In the genomic region with DNA sequence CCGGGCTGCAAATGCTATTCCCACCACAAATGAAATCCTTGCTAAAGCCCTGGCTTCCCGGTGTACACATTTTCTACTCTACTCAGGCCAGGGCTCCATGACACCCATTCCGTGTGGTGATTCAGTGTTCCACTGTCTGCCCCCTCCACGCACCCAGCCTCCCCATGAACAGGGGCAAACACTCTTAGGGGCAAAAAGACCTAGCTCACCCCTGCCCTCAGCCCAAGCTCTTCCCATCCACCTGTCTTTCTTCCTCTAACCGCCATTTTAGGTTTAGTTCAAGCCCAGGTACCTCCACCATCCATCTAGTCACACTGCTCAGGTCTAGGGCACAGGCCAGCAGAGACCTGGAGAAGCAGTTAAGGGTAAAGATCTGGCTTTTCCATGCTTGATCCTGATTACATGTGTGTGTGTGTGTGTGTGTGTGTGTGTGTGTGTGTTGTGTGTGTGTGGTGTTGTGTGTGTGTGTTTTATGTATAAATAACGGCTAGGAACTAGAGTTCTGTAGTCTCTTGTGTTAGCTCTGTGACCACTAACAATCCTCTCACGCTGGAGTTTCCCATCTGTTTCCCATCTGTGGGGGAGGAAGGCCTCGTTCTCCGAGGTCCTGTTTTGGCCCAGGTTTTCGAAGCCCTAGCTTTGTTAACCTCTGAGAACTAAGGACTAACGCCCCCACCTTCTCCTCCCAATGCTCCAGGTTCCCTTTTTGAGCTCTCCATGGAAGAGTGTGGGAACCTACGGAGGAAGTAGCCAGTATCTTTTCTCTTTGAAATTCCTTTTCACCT, we compare ENCODE assay signal across 8 mouse cellular contexts. TPM values are rescaled to one million over a fixed set of nuclear protein-coding genes. Genes with fewer than 3 reads are reported as not detected.
DNase-seq lines count a peak whose midpoint lies in the region; ATAC-seq and TF ChIP-seq lines count a peak whose summit lies in the region.

No protein-coding gene starts in this region.

- no peak for TF ChIP-seq POLR2A in kidney, adult 2 months (IDR thresholded peaks at IDR 0.05; ENCODE audit: low read depth, low read length)
- no peak for TF ChIP-seq POLR2A in limb, embryonic 14.5 days (IDR thresholded peaks at IDR 0.05; ENCODE audit: borderline replicate concordance, extremely low read depth, insufficient read depth, insufficient read length)

- H3K4me2 ChIP-seq in forebrain, embryonic 13.5 days = peak overlapping the region; percentile 66
- H3K4me2 ChIP-seq in limb, embryonic 14.5 days (replicated peaks; ENCODE audit: low read depth, low read length, severe bottlenecking) = peak overlapping the region; percentile 58
- H3K4me2 ChIP-seq in neural tube, embryonic 15.5 days = peak overlapping the region; percentile 79

- peak overlapping the region; percentile 79 for H3K27ac ChIP-seq in kidney, adult 2 months (ENCODE audit: insufficient read depth, low read depth, low read length)
- H3K27ac ChIP-seq in forebrain, embryonic 13.5 days = peak overlapping the region; percentile 83; the same call in 1 of the 2 replicates
- peak overlapping the region; percentile 94 for H3K27ac ChIP-seq in limb, embryonic 14.5 days (replicated peaks; ENCODE audit: low read depth, low read length)
- H3K27ac ChIP-seq in neural tube, embryonic 15.5 days (replicated peaks) = peak overlapping the region; percentile 94; the same call in 1 of the 2 replicates

- no peaks in the 10 kb centered on the region for H3K36me3 ChIP-seq in kidney, adult 2 months (ENCODE audit: control insufficient read depth, insufficient read depth, low read length)
- peaks cover 40% of the 10 kb centered on the region for H3K36me3 ChIP-seq in forebrain, embryonic 13.5 days (ENCODE audit: poor library complexity, severe bottlenecking)
- H3K36me3 ChIP-seq in limb, embryonic 14.5 days (ENCODE audit: control insufficient read depth, insufficient read depth, low read length) = peaks cover 36% of the 10 kb centered on the region
- H3K36me3 ChIP-seq in neural tube, embryonic 15.5 days = peaks cover 34% of the 10 kb centered on the region

- TF ChIP-seq CTCF in kidney, adult 2 months (conservative IDR thresholded peaks at IDR 0.05; ENCODE audit: insufficient read depth, insufficient read length, low read depth, low read length) = no peak

- no peaks in the 10 kb centered on the region for H3K27me3 ChIP-seq in kidney, adult 2 months (replicated peaks; ENCODE audit: control insufficient read depth, insufficient read depth, low read length)
- no peaks in the 10 kb centered on the region for H3K27me3 ChIP-seq in forebrain, embryonic 13.5 days
- no peaks in the 10 kb centered on the region for H3K27me3 ChIP-seq in limb, embryonic 14.5 days (ENCODE audit: control insufficient read depth, insufficient read depth, low read length)
- no peaks in the 10 kb centered on the region for H3K27me3 ChIP-seq in neural tube, embryonic 15.5 days (replicated peaks)

- no peaks in the 10 kb centered on the region for H3K9me3 ChIP-seq in forebrain, embryonic 13.5 days (replicated peaks)
- no peaks in the 10 kb centered on the region for H3K9me3 ChIP-seq in limb, embryonic 14.5 days (ENCODE audit: control insufficient read depth, low read length)
- H3K9me3 ChIP-seq in neural tube, embryonic 15.5 days (replicated peaks) = no peaks in the 10 kb centered on the region

- peak overlapping the region; percentile 84 for H3K4me3 ChIP-seq in kidney, adult 2 months (ENCODE audit: insufficient read depth, low read depth, low read length)
- H3K4me3 ChIP-seq in forebrain, embryonic 13.5 days = peak overlapping the region; percentile 81
- peak overlapping the region; percentile 66 for H3K4me3 ChIP-seq in limb, embryonic 14.5 days (replicated peaks; ENCODE audit: low read length)
- H3K4me3 ChIP-seq in neural tube, embryonic 15.5 days (replicated peaks) = peak overlapping the region; percentile 85

- WGBS in kidney, adult 2 months = 44% methylated on average over 12 of the region's 12 CpGs
- 44% methylated on average over 12 of the region's 12 CpGs for WGBS in forebrain, embryonic 13.5 days
- WGBS in limb, embryonic 14.5 days = 37% methylated on average over 12 of the region's 12 CpGs
- WGBS in neural tube, embryonic 15.5 days = 46% methylated on average over 12 of the region's 12 CpGs

- DNase-seq in kidney, adult 2 months = peak; percentile 14
- DNase-seq in kidney, adult 18-20 months = no peak
- DNase-seq in MN1 (ENCODE audit: low spot score) = peak; percentile 26
- peak; percentile 50 for DNase-seq in limb, embryonic 14.5 days (ENCODE audit: low spot score)
- no peak for DNase-seq in gastrocnemius, adult 8-10 months (ENCODE audit: low spot score in 2 of 2)

- H3K9ac ChIP-seq in forebrain, embryonic 13.5 days = peak overlapping the region; percentile 96
- H3K9ac ChIP-seq in limb, embryonic 14.5 days (ENCODE audit: low read depth, low read length, severe bottlenecking) = peak overlapping the region; percentile 89
- H3K9ac ChIP-seq in neural tube, embryonic 15.5 days (replicated peaks) = peak overlapping the region; percentile 98

- no peak for ATAC-seq in forebrain, embryonic 13.5 days
- ATAC-seq in limb, embryonic 14.5 days (ENCODE audit: low FRiP score, low read depth) = no peak
- no peak; the same call in 1 of the 2 replicates for ATAC-seq in neural tube, embryonic 15.5 days (ENCODE audit: low FRiP score)
- ATAC-seq in erythroid progenitor cell, adult 5-6 weeks (replicated peaks; ENCODE audit: low FRiP score, poor library complexity, severe bottlenecking) = no peak

- H3K4me1 ChIP-seq in kidney, adult 2 months (ENCODE audit: control insufficient read depth, insufficient read depth, low read length) = no peaks in the 10 kb centered on the region
- H3K4me1 ChIP-seq in forebrain, embryonic 13.5 days = peaks cover 19% of the 10 kb centered on the region
- H3K4me1 ChIP-seq in limb, embryonic 14.5 days (ENCODE audit: control insufficient read depth, insufficient read depth, low read length) = peaks cover 6% of the 10 kb centered on the region; the same call in 1 of the 2 replicates
- peaks cover 24% of the 10 kb centered on the region for H3K4me1 ChIP-seq in neural tube, embryonic 15.5 days

RNA-seq across cellular contexts. Expression of gene Adprh, which starts 0.9 kb away (rescaled TPM):
- 20.4 and 20.9 TPM in 2 replicates for polyA plus RNA-seq in kidney, adult 2 months (2012; rRNA removed)
- 145 and 153 TPM in 2 replicates for polyA plus RNA-seq in forebrain, embryonic 13.5 days (2015; fragmentation: Nextera tagmentation; extraction: Ambion mirVana)
- polyA plus RNA-seq in limb, embryonic 14.5 days (2012; rRNA removed) = 69.5 and 70.1 TPM in 2 replicates
- 106 and 114 TPM in 2 replicates for polyA plus RNA-seq in limb, embryonic 14.5 days (2014; fragmentation: Nextera tagmentation; extraction: Ambion mirVana)
- 142 and 153 TPM in 2 replicates for polyA plus RNA-seq in neural tube, embryonic 15.5 days (2015; fragmentation: Nextera tagmentation; extraction: Ambion mirVana)
- 1.8 and 6.7 TPM in 2 replicates for total RNA-seq in erythroid progenitor cell, adult 5-6 weeks (2015; ENCODE audit: low replicate concordance)
- total RNA-seq in erythroid progenitor cell, adult 5-6 weeks (2017; ENCODE audit: low replicate concordance) = 1.9 and 4.1 TPM in 2 replicates
- total RNA-seq in gastrocnemius, adult 8-10 months (2022) = 10 to 100 TPM; 17.3 to 17.5 (median 17.4) TPM

RNA-seq across cellular contexts. Expression of gene Cd80, which starts 3.7 kb away (rescaled TPM):
- 0.14 and 0.23 TPM in 2 replicates for polyA plus RNA-seq in kidney, adult 2 months (2012; rRNA removed)
- polyA plus RNA-seq in forebrain, embryonic 13.5 days (2015; fragmentation: Nextera tagmentation; extraction: Ambion mirVana) = 0.56 and 0.63 TPM in 2 replicates
- polyA plus RNA-seq in limb, embryonic 14.5 days (2012; rRNA removed) = 0.36 and 0.45 TPM in 2 replicates
- 0.22 and 0.33 TPM in 2 replicates for polyA plus RNA-seq in limb, embryonic 14.5 days (2014; fragmentation: Nextera tagmentation; extraction: Ambion mirVana)
- 0.37 and 0.44 TPM in 2 replicates for polyA plus RNA-seq in neural tube, embryonic 15.5 days (2015; fragmentation: Nextera tagmentation; extraction: Ambion mirVana)
- total RNA-seq in erythroid progenitor cell, adult 5-6 weeks (2015; ENCODE audit: low replicate concordance) = not detected in 2 replicates
- not detected in 2 replicates for total RNA-seq in erythroid progenitor cell, adult 5-6 weeks (2017; ENCODE audit: low replicate concordance)
- under 1 TPM in 2 of 4 experiments, not detected in 2; 0.12 to 0.22 TPM for total RNA-seq in gastrocnemius, adult 8-10 months (2022)

RNA-seq across cellular contexts. Expression of gene Pla1a, which starts 18.7 kb away (rescaled TPM):
- 26.8 and 27.4 TPM in 2 replicates for polyA plus RNA-seq in kidney, adult 2 months (2012; rRNA removed)
- polyA plus RNA-seq in forebrain, embryonic 13.5 days (2015; fragmentation: Nextera tagmentation; extraction: Ambion mirVana) = 0.25 and 0.45 TPM in 2 replicates
- 0.85 and 1.1 TPM in 2 replicates for polyA plus RNA-seq in limb, embryonic 14.5 days (2012; rRNA removed)
- polyA plus RNA-seq in limb, embryonic 14.5 days (2014; fragmentation: Nextera tagmentation; extraction: Ambion mirVana) = 0.36 and 0.41 TPM in 2 replicates
- polyA plus RNA-seq in neural tube, embryonic 15.5 days (2015; fragmentation: Nextera tagmentation; extraction: Ambion mirVana) = 1.2 and 1.4 TPM in 2 replicates
- total RNA-seq in erythroid progenitor cell, adult 5-6 weeks (2015; ENCODE audit: low replicate concordance) = not detected in 2 replicates
- not detected in 2 replicates for total RNA-seq in erythroid progenitor cell, adult 5-6 weeks (2017; ENCODE audit: low replicate concordance)
- total RNA-seq in gastrocnemius, adult 8-10 months (2022) = 1 to 10 TPM; 2.5 to 4.7 (median 3.6) TPM

Comparison
In these comparisons a context has a peak if more than half of its experiments do, and no peak if none do; other contexts are left out.
1. DNase-seq: peak in kidney, adult 2 months (single experiment), MN1 (single experiment) and limb, embryonic 14.5 days (single experiment); none in kidney, adult 18-20 months (single experiment) and gastrocnemius, adult 8-10 months (0 of 2).
2. RNA of gene Pla1a, which starts 18.7 kb away (polyA plus RNA-seq): 26.8 to 27.4 TPM in kidney, adult 2 months; 1.2 to 1.4 TPM in neural tube, embryonic 15.5 days, 0.36 to 1.1 TPM in limb, embryonic 14.5 days and 0.25 to 0.45 TPM in forebrain, embryonic 13.5 days; every median in the first group is over 10 times any median in the second.
3. Peak in every context shown above with its lines, with median percentiles within 50 percentile points of each other: H3K27ac ChIP-seq, H3K4me3 ChIP-seq, H3K4me2 ChIP-seq and H3K9ac ChIP-seq.